Mouse (Mus musculus) activated CD4-positive, CD25-positive, alpha-beta regulatory T cell, adult 4 months (primary cell): Measurements from ENCODE around the gene Zdhhc21. TPM values are rescaled to one million over a fixed set of nuclear protein-coding genes. Genes with fewer than 3 reads are reported as not detected.

ENCODE experiments used
- ATAC-seq: one replicate; pipeline ENCODE4 v1.8.0; 2017
- polyA plus RNA-seq, 2 experiments: library from polyadenylated mRNA; unstranded; fragments of 100-300 nt; shearing (Covaris generic); gene quantifications; one replicate each; pipeline ENCODE4 v1.2.1; 2017

The Zdhhc21 gene
- polyA plus RNA-seq, 2 experiments from 2014 or later: 11.0 to 14.0 TPM

DNA sequence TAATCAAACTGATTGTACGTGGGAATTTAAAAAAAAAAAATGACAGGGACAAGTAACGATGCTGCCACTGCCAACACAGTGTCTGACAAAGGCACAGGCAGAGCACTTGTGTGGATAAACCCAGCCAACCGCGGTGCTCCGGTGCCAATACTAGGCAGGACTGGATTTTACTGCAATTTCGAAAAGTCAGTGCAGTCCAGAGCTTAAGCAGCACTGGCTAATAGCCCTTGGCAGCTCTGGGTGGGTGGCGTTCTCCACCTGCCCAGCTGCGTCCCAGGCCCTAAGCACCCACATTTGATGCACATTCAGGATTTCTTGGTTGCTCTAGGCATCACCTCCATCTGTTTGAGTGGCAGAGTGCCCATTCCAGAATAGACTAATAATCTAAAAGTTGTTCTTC lies 3.6 kb upstream of the Zdhhc21 start:
- no peak for ATAC-seq

DNA sequence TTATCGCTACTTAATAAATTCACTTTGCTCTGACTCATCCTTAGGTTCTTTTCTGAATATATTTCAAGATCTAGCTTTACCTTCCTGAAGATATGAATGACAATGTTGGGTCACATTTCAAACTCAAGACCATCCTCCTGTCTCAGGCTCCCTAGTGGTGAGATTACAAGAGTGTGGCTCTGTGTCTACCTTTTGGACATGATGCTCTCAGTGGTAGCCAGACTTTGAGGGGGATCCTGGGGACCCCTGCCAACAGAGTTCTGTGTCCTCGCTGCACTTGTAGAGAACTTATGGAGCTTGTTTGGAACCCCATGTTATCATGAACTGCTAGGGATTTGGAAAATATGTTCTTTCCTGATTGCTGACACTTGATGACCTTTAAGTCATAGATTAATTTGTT lies 1.7 kb upstream of the Zdhhc21 start:
- ATAC-seq: no peak

DNA sequence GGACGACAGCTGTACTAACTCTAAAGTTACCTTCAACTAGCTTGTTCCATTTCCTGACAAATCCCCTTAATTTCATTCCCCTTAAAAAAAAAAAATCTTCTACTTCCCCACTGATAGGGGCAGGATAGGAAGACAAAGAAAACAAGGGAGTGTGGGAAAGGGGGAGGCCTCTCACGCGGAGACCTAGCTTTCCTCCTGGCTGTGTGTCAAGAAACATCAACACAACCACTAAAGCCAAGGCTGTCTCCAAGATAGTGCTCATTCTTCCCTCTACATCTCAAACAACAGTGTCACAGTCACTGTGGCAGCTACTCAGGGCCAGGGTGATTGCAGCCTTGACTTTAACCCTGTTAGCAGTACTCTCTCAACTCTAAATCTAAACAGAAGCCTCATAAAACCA lies 808 bp upstream of the Zdhhc21 start:
- no peak for ATAC-seq

DNA sequence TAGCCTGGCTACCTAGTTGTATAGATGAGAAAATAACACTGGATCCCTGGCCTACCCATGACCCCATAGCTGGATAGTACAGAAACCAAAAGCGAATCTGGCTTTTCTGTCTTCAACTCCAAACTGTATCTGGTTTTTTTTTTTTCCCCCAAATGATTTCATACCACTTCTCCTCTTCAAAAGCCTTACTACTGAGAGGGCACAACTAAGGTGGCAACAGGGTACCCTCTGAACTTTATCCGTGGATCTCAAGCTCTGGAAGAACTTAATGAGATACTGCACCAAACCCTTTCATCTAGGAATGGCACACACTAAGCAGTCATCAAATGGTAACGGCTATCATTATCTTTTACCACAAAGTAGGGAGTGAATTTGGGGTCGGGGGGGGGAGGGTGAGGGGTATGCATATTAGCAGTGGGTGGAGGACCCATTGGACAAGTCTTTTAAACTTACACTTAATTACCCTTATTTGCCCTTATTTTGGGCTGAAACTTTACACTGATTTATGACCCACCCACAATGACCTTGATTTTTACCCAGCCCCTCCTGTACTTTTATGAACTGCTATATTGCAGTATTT lies 1.2 kb downstream of the Zdhhc21 start:
- ATAC-seq: no peak

DNA sequence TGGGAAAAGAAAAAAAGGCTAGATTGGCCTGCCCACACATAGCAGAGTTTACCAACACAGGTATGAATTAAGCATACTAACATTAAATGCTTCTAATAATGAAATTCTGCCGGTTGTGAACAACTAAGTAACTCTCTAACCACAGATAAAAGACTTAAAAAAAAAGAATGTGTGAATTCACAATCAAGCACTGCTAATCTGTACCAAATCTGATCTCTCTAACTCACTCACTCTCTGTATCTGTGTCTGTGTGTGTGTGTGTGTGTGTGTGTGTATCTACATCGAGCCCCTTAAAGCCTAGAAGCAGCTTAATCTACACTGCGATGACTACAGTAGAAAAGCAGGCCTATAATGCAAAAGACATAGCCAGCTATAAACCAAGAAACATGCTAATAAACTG lies 2.8 kb downstream of the Zdhhc21 start:
- ATAC-seq: no peak

DNA sequence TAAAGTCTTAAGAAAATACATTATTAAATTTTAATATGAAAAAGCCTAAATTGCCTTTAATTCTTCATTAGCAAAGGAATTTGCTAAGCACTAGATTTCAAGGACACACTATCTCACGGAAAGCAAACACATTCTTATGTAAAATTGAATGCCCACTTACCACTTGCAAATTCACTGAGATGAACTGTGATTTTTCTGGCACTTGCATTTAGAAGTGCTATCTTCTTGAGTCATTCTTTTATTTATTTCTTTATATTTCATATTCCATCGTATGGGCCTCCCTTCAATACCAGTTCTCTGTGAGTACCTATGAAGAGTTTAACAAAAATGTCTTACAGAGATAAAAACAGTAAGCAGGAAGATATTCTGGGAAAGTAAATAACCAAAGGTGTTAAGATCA lies 5.9 kb downstream of the Zdhhc21 start:
- no peak for ATAC-seq

DNA sequence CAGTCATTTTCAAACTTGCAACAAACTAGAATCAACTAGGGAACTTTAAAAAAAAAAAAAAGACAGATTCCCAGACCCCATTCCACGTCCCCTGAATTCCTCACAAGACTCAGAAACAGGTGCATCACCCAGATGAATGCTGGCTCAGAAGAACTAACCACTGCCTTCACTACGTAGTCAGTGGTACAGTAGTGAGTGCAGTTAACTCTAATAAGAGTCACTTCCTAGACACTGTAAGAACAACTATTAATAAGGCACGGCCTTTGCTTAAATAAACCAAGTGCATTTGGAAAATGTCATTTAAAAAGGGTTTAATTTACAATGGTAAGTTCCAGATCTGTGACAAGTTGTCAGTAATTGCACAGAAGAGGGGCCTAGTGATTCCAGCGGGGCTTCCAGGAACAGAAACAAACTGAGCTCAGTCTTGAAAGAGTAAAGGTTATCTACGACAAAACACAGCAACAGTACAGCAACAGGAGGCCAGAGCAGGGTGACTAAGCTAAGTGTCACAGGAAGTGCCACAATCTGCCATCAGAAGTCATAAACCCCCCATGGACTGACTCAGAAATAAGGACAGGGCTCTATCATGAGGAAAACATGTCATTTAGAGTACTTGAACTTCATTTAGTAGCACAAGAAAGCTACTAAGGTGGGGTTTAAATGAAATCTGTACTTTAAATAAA lies 11.1 kb downstream of the Zdhhc21 start:
- ATAC-seq: peak; percentile 81

DNA sequence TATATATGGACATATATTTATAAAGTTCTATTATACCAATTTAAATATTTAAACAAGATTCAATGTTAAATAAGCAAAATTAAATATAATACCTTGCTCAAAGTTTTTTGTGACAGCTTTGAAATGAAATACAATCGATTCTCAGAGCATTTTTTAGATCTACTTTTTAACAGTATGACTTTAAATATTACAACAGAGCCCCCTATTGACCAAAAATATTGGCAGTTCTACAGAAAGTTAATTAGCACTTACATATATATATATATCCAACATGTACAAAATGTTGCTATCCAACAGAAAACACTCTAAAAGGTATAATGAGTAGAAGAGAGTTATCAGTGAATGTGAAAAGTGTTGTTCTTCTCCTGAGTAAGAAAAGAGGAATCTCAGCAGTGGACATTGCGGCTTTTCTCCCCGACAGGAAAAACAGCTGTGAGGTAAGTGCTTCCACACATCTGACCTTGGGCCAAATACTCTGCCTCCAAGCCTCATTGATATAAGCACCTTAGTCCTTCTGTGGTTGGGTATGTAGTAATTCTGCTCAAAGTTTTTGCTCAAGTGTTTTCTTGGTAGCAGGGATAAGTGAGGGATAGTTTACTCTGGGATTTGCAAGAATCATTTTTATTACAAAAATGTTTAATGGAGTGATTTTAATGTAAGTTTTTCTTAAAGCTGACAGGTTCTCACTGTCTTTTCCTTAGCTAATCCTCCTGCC lies 22.1 kb downstream of the Zdhhc21 start:
- ATAC-seq: peak; percentile 49

DNA sequence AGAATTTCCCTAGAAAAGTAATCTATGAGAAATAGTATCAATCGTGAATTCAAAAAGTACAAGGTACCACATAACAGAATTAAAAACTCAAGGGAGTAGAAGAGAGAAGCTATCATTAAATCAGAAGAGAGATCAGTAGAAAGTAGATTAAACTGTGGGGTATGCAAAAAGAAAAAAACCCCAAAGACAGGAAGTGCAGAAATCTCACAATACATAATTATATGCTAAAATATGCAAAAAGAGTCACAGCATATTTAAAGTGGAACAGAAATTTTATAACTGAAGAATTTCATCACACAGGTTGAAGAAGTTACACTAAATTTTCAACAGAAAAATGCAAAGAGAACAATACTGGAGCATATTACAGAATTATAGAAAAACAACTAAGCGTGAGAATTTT lies 28.6 kb downstream of the Zdhhc21 start:
- peak; percentile 44 for ATAC-seq

DNA sequence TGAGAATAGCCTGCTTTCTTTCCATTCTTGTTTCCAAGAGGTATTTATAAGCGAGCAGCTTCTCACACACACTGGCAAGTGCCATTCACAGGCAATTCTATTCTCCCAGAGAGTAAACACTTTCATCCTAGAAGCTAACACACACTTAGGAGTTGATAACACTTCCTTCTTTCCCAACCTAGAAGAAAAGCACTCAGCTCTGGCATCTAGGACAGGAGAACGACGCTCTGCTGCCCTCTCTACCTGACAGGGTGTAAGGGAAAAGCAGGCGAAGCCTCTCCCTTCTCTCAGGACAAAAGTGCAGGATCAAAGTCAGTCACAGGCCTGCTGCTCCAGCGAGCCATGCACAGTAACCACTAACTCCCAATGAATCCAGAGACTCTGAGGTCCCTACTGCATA lies 30.3 kb downstream of the Zdhhc21 start:
- ATAC-seq: no peak

DNA sequence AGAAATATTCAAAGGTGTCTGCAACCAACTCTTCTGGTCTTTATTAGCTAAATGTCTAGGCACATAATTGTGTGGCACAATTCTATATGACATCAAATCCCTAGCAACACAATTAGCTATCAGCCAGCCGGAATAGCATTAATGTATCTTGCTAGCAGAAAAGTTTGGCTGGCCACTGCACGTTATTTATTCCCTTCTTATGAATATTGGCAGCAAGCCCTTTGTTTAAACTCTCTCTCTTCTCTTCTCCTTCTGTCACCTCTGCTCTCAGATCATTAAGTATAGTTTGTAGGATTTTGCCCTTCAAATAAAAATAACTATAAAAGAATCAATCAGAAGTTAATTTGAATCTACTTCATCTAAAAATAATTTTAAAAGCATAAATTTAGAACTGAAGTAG lies 32.8 kb downstream of the Zdhhc21 start:
- no peak for ATAC-seq

DNA sequence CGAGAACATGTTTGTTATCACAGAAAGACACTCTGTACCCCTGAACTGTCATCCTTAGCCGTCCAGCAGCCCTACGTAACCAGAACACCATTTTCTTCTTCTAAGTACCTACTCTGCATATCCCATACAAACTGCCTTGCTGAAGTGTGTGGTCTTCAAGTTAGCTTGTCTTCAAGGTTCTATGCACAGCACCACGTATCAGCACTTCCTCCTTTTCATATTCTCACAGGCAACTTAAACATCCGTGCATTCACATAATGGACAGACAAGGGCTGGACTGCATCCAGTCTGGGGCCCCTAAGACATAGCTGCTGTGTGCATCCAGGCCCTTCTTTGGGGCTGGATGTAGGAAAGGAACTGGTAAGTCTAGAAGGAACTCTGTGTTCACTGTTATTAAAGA lies 41.9 kb downstream of the Zdhhc21 start:
- no peak for ATAC-seq

DNA sequence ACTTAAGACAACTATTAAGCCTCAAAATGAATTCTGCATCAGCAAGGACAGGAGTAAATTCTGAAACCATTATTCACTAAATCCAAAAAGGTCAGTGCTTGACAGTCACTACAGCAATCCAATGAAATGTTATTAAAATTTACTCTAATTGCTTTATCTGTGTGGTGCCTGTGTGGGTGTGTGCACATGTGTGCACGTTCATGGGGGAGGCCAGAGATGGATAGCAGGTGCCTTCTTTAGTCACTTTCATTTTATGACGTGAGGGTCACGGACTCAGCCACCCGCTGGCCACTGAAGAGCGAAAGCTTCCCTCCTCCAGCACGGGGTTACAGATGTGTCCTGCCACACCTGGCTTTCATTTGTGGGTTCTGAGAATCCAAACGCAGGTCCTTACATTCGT lies 43.4 kb downstream of the Zdhhc21 start:
- ATAC-seq: no peak

DNA sequence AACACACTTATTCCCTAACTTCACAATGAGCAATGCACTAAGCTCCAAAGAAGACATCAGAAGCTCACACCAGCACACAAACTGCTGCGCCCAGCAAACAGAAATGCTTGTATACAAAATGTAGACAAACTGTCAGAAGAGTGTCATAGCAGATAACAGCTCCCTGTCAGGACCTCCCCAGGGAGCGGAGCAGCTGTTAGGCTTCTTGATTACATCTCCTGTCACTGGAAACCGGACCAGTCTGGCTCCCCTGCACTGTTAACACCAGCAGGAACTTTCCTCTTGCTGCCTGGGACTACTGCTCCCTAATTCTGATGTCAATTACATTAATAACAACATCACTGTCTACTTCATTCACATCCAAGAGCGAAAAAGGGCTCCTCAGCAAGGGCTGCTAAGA lies 44.5 kb downstream of the Zdhhc21 start:
- ATAC-seq: no peak

DNA sequence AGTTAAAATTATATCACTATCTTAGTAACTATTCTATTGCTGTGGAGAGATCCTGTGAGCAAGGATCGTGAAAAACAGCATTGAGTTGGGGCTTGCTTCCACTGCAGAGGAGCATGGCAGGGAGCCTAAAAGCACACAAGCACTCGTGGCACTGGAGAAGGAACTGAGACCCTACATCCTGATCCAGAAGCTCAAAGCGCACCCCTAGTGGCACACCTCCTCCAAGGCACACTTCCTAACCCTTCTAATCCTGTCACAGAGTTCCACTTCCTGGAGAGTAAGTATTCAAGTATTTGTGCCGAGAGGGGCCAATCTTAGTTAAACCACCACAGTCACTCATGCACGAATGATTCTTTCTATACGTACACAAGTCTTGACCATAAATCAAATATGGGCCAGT lies 46.4 kb downstream of the Zdhhc21 start:
- ATAC-seq: no peak

DNA sequence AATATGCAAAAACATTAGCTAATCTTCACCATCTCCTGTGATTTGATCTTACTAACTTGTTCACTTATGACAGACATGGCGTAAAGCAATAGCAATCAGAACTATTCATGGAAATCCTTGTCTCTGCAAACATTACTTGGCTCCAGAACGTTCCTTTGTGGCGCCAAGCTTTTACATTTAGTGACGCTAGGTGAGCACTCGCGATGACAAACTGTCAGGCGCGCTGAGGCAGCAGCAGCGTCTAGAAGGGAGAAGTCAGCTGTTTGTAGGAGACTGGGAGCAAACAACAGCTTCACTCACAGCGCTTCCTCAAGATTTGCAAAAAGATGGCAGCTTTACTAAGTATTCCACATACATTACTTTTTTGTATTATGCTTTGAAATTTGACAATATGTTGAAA lies 51.9 kb downstream of the Zdhhc21 start:
- no peak for ATAC-seq

DNA sequence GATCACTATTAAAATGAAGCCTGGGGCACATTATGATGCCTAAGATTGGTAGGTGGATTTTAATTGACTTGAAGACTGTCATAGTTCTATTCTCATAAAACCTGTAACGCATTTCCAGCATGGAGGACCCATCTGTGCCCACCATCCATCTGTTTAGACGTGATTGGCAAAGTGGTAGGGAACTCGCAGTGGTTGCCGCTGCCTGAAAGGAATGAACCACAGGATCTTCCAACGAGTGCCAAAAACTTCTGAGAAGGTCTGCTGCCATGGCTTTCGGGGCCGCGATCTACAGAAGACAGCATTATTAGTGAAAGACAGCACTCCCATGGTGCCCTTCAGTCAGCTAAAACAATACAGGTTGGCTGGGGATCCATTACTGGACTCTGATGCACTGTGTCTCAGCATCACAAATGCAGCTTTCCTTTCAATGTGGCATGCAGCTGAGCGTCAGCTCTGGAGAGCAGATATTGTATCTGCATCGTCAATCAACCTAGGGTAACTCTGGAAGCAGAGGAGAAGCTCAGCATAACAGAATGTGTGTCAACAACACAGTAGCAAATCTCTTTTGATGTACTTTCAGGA lies 53.5 kb downstream of the Zdhhc21 start:
- ATAC-seq: no peak

DNA sequence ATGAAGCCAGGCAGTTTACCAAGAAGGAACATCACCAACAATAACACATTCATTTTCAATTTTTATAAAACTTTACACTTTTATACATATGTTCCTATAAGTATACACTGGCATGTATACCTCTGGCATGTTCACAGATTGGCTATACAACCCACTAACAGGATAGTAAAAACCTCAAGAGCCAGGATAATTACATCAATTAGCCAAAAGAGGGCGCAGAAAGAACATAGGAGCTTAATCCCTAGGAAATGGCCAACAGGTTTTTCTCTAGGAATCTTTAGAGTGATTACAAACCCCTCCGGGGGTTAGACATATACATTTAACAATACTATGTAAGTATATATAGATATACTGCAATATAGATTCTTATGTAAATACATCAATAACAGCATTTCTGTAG lies 55.7 kb downstream of the Zdhhc21 start:
- no peak for ATAC-seq

DNA sequence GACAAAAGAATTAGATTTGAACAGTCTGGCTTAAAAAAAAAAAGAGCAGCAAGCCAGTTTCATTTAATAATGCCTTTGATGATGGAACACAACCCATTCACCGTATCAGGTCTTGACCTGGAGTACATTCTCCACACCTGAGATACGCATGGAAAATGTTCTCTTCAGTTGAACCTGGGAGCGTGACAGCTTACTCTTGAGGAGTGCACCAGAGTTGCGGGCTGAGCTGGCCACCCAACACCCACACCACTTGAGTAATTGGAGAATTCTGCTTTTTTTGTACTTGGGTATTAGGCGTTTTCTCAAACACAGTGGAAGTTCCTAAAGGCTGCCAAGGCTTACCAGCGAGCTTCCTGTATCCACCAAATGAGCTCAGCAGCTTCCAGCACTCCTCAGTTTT lies 66.2 kb downstream of the Zdhhc21 start:
- no peak for ATAC-seq

DNA sequence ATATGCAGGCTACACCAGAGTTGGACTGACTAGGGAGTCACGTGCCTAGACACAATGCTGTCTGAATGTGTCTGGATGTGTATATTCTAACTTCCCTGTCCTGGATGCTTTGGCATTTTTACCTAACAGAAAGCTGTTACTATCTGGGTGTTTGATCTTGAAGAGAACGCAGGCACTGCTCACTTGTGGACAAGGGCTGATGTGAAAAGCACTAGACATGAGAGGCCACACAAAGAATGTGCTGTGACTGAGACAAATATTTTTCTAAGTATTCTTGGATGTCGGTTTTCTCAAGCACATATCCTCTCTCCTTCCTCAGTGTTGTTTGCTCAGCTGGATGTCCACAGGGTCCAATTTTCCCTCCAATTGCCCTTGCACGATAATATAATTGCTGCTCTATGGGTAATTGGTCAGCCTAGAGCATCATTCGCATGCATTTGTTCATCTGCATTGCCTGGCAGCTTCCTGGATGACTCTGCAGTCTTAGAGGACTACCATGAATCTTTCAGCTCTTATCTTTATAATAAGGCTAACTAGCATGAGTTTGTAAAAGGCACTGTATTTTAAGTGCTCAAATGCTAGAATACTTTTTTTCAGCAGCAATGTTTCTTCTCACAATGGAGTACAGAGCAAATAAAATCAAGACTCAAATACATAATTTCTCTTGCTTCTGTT lies 66.7 kb downstream of the Zdhhc21 start:
- ATAC-seq: no peak

DNA sequence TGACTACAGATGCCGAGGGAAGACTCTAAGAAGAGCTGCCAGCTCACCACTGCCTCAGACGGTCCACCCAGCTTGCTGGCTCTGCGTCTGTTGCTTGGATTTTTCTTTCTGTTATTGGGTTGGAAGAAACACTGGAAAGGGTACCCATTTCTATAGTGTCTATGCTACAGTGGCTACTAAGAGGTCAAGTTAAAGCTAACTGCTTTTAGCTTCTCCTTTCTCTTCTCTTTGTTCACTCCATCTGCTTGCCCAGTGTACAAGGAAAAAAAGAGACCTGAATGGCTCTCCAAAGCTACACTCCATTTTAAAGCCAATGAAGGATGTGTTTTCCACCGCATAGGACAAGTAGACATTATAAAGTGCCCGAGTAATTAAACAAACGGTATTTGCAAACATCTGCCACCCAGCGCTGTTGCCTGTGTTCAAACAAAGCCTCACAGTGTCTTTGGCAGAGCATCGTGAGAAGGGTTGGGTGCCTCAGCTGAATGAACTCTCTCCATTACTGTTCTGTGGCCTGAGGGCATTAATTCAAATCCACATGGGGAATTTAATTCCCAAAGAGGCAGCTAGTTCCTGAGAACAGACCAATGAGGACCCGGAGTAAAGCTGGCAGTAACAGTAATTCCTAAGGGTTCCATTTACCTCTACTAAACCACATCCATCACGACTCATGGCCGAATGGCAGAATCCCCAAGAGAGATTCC lies 94.1 kb downstream of the Zdhhc21 start:
- ATAC-seq: no peak

DNA sequence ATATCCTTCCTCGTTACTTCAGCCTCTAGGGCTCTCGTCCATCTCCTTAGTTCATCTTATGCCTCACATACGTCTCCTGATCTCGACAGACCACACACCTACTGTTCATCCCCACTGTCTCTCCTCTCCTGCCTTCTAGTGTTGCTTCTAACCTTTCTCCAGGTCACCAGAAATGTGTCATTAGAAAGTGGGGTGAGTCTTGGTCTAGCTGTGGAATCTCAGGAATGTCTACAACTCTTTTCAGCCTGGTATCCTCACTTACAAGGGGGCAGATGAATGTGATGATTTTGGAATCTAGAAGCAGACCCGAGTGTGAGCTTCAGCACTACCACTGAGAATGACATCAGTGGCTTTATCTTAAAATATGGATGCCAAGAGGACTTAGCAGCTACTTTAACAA lies 96.2 kb downstream of the Zdhhc21 start:
- no peak for ATAC-seq
